Mouse (Mus musculus): Measurements from ENCODE around the gene Vsig1. TPM values are rescaled to one million over a fixed set of nuclear protein-coding genes. Genes with fewer than 3 reads are reported as not detected.

Vsig1 gene
- not detected in 2 replicates for polyA plus RNA-seq (2015; fragmentation: Nextera tagmentation; extraction: Ambion mirVana)

GRCm38 (mm10) chrX:140907360-140907759, at the start of gene Vsig1:
Vsig1 (plus strand) TSS chrX:140907608.

GRCm38 (mm10) chrX:140956272-140956940, 49.0 kb downstream of the Vsig1 start, which contains the start of the genes Psmd10 and Atg4a:
Psmd10 (minus strand) TSS chrX:140956728.
Atg4a (plus strand) TSS chrX:140956907.

Other genes starting within 250 kb of the Vsig1 start
- gene Mid2, start 243.0 kb upstream of the Vsig1 start, polyA plus RNA-seq (2015; fragmentation: Nextera tagmentation; extraction: Ambion mirVana), result 3.1 and 3.7 TPM in 2 replicates
- not detected in 2 replicates for gene Tex13b, start 94.2 kb upstream of the Vsig1 start, polyA plus RNA-seq (2015; fragmentation: Nextera tagmentation; extraction: Ambion mirVana)
- 29.7 and 31.7 TPM in 2 replicates for gene Psmd10, start 49.1 kb downstream of the Vsig1 start, polyA plus RNA-seq (2015; fragmentation: Nextera tagmentation; extraction: Ambion mirVana)
- gene Atg4a, start 49.3 kb downstream of the Vsig1 start, polyA plus RNA-seq (2015; fragmentation: Nextera tagmentation; extraction: Ambion mirVana), result 16.8 and 20.2 TPM in 2 replicates